Mouse (Mus musculus) forebrain, postnatal 0 days (tissue): Measurements from ENCODE around the gene Il1r2. TPM values are rescaled to one million over a fixed set of nuclear protein-coding genes. Genes with fewer than 3 reads are reported as not detected.

Experiments used
- ATAC-seq: fragments of 200-750 bp; cut with Nextera tagmentation; 2 replicates; pipeline ENCODE4 v1.8.0; 2017; ENCODE audit warnings: mild to moderate bottlenecking, moderate library complexity
- DNase-seq: peaks from one replicate; pipeline ENCODE4 v3.0.0-alpha.2; 2015
- H3K27ac ChIP-seq: fragments of 300-500 bp; sonication (generic); 2 replicates; pipeline ENCODE4 v1.5.1; 2014; ENCODE audit warnings: low read depth, mild to moderate bottlenecking, antibody characterized with exemption, low read length, moderate library complexity, mixed read lengths
- H3K27me3 ChIP-seq: fragments of 300-500 bp; sonication (generic); 2 replicates; pipeline ENCODE4 v1.6.1; 2014; ENCODE audit warnings: mild to moderate bottlenecking, low read length, mixed read lengths; ENCODE audit not compliant: insufficient read depth
- H3K36me3 ChIP-seq: fragments of 300-500 bp; sonication (generic); 2 replicates; pipeline ENCODE4 v1.6.1; 2014; ENCODE audit warnings: mild to moderate bottlenecking, moderate library complexity; ENCODE audit not compliant: insufficient read depth
- H3K4me1 ChIP-seq: fragments of 300-500 bp; sonication (generic); 2 replicates; pipeline ENCODE4 v1.6.1; 2014; ENCODE audit warnings: antibody characterized with exemption; ENCODE audit not compliant: insufficient read depth
- H3K4me2 ChIP-seq: fragments of 300-500 bp; sonication (generic); 2 replicates; pipeline ENCODE4 v1.6.1; 2014; ENCODE audit warnings: low read depth, mild to moderate bottlenecking, moderate library complexity
- H3K4me3 ChIP-seq: fragments of 300-500 bp; sonication (generic); 2 replicates; pipeline ENCODE4 v1.5.1; 2014; ENCODE audit warnings: low read depth, low read length, mixed read lengths
- H3K9ac ChIP-seq: fragments of 300-500 bp; sonication (generic); 2 replicates; pipeline ENCODE4 v1.6.1; 2014; ENCODE audit warnings: mild to moderate bottlenecking
- H3K9me3 ChIP-seq: fragments of 300-500 bp; sonication (generic); 2 replicates; pipeline ENCODE4 v1.6.1; 2016; ENCODE audit warnings: low read length
- CTCF ChIP-seq: sonication (generic); IDR thresholded peaks from 2 replicates; pipeline ENCODE4 v1.5.1; 2016; ENCODE audit warnings: antibody characterized with exemption, control low read depth, low read depth
- WGBS: fragments of 180-500 bp; shearing (Covaris S2); extraction: QIAGEN DNeasy Blood & Tissue Kit; methylation state at CpG from one replicate; pipeline ENCODE4 v1.1.7; 2014; 5-methylcytosine and 5-hydroxymethylcytosine counted together
- polyA plus RNA-seq: library from polyadenylated mRNA; unstranded; fragments of >200 nt; fragmentation: Nextera tagmentation; extraction: Ambion mirVana; gene quantifications from 2 replicates; pipeline ENCODE4 v1.2.1, GENCODE M21; 2015
- total RNA-seq: library from RNA; depleted of rRNA; stranded (reverse); fragments of >200 nt; gene quantifications from 2 replicates; pipeline ENCODE4 v1.2.3, GENCODE M21; 2014

Gene Il1r2
- total and polyA plus RNA-seq, 2 experiments from 2014 or later = 0.79 TPM; not detected in 1

GRCm38 (mm10) chr1:40084386-40084785 is 10.5 kb downstream of the Il1r2 start:
- no peak for TF ChIP-seq CTCF
- peaks cover 6% of the 10 kb centered on the region; the same call in 1 of the 2 replicates for H3K4me1 ChIP-seq
- DNase-seq (peak; percentile 69), ATAC-seq (peak; percentile 17)
- no peaks in the 10 kb centered on the region for H3K9me3 ChIP-seq
- H3K4me2 ChIP-seq = peak overlapping the region; percentile 69; the same call in 1 of the 2 replicates
- H3K36me3 ChIP-seq = no peaks in the 10 kb centered on the region
- H3K9ac ChIP-seq = no peak overlapping the region
- no peaks in the 10 kb centered on the region for H3K27me3 ChIP-seq
- no peak overlapping the region for H3K4me3 ChIP-seq
- H3K27ac ChIP-seq = no peak overlapping the region
- 43% methylated on average over 3 of the region's 3 CpGs for WGBS

- WGBS = 3% methylated on average over 25 of the region's 25 CpGs
- H3K27ac ChIP-seq = peak overlapping the region; percentile 35; the same call in 1 of the 2 replicates
These were observed 11.7 kb downstream of the Il1r2 start for GRCm38 (mm10) chr1:40085403-40086182.

GRCm38 (mm10) chr1:40091160-40091559 is 17.3 kb downstream of the Il1r2 start:
- H3K27me3 ChIP-seq = no peaks in the 10 kb centered on the region
- H3K27ac ChIP-seq = no peak overlapping the region
- H3K4me2 ChIP-seq = no peak overlapping the region
- no peak for DNase-seq
- 87% methylated on average over 9 of the region's 9 CpGs for WGBS
- no peak for ATAC-seq
- no peaks in the 10 kb centered on the region for H3K36me3 ChIP-seq
- H3K4me1 ChIP-seq = no peaks in the 10 kb centered on the region
- no peaks in the 10 kb centered on the region for H3K9me3 ChIP-seq
- no peak overlapping the region for H3K9ac ChIP-seq
- no peak for TF ChIP-seq CTCF
- no peak overlapping the region for H3K4me3 ChIP-seq

More at GRCm38 (mm10) chr1:40085403-40086182, 11.7 kb downstream of the Il1r2 start:
- peak; percentile 87 for DNase-seq
- Histone ChIP-seq H3K4me1 (peaks cover 6% of the 10 kb centered on the region; the same call in 1 of the 2 replicates), H3K4me2 (peak overlapping the region; percentile 69), H3K36me3 (no peaks in the 10 kb centered on the region), H3K4me3 (peak overlapping the region; percentile 44), H3K27me3 (no peaks in the 10 kb centered on the region), H3K9me3 (no peaks in the 10 kb centered on the region), H3K9ac (peak overlapping the region; percentile 62)
- TF ChIP-seq CTCF = peak; percentile 44
- ATAC-seq = peak; percentile 90

- no peaks in the 10 kb centered on the region for H3K27me3 ChIP-seq
- ATAC-seq = peak; percentile 90
- no peaks in the 10 kb centered on the region for H3K9me3 ChIP-seq
- no peak overlapping the region for H3K27ac ChIP-seq
- no peak overlapping the region for H3K4me3 ChIP-seq
- peak; percentile 32 for DNase-seq
- no peaks in the 10 kb centered on the region for H3K36me3 ChIP-seq
- 26% methylated on average over 6 of the region's 6 CpGs for WGBS
- no peak overlapping the region for H3K4me2 ChIP-seq
- no peak overlapping the region for H3K9ac ChIP-seq
- no peak for TF ChIP-seq CTCF
- no peaks in the 10 kb centered on the region for H3K4me1 ChIP-seq
These were observed 18.7 kb downstream of the Il1r2 start for GRCm38 (mm10) chr1:40092541-40092940.

GRCm38 (mm10) chr1:40094601-40095304 is 20.9 kb downstream of the Il1r2 start:
- 73% methylated on average over 3 of the region's 3 CpGs for WGBS
- Histone ChIP-seq H3K36me3 (no peaks in the 10 kb centered on the region), H3K4me3 (no peak overlapping the region), H3K4me2 (no peak overlapping the region), H3K27ac (no peak overlapping the region), H3K4me1 (no peaks in the 10 kb centered on the region), H3K27me3 (no peaks in the 10 kb centered on the region), H3K9me3 (no peaks in the 10 kb centered on the region), H3K9ac (no peak overlapping the region)
- no peak for DNase-seq
- no peak for ATAC-seq
- TF ChIP-seq CTCF = no peak

- no peaks in the 10 kb centered on the region for H3K4me1 ChIP-seq
- H3K4me3 ChIP-seq = no peak overlapping the region
- no peak overlapping the region for H3K9ac ChIP-seq
- H3K36me3 ChIP-seq = no peaks in the 10 kb centered on the region
- H3K9me3 ChIP-seq = no peaks in the 10 kb centered on the region
- H3K27ac ChIP-seq = no peak overlapping the region
- H3K27me3 ChIP-seq = no peaks in the 10 kb centered on the region
- 9% methylated on average over 1 of the region's 1 CpGs for WGBS
- ATAC-seq (no peak), DNase-seq (no peak)
- TF ChIP-seq CTCF = no peak
- H3K4me2 ChIP-seq = no peak overlapping the region
These were observed 21.7 kb downstream of the Il1r2 start for GRCm38 (mm10) chr1:40095585-40095984.

- Histone ChIP-seq H3K36me3 (no peaks in the 10 kb centered on the region), H3K9ac (no peak overlapping the region), H3K4me2 (no peak overlapping the region), H3K4me3 (no peak overlapping the region), H3K27me3 (no peaks in the 10 kb centered on the region), H3K9me3 (no peaks in the 10 kb centered on the region), H3K4me1 (no peaks in the 10 kb centered on the region), H3K27ac (no peak overlapping the region)
- DNase-seq (no peak), ATAC-seq (no peak)
- 87% methylated on average over 4 of the region's 4 CpGs for WGBS
- no peak for TF ChIP-seq CTCF
These were observed 32.4 kb downstream of the Il1r2 start for GRCm38 (mm10) chr1:40106306-40106705.
